Mouse (Mus musculus): ENCODE results near the gene Mrtfa. TPM values are rescaled to one million over a fixed set of nuclear protein-coding genes. Genes with fewer than 3 reads are reported as not detected.

Mrtfa gene
- polyA plus RNA-seq, 1 experiment from 2014 or later: 18.0 TPM

DNA sequence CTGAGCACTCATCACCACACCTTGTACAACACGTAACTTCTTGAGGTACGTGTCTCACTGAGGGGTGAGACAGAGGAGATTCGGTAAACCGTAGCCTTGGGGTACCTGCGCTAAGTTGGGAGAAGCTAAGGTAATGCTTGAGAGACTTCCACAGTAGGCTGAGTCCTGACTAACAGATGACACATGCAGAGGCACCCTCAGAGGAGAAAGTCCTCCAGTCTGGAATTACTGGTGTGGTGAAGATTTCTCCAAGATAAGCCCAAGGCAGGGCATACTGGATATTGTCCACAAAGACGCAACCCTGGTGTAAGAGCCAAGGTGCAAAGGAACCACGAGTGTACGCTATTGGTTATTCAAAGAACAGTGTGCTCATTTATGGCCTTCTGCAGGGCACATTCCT lies 2.3 kb upstream of the Mrtfa start:
- Histone ChIP-seq H3K27me3 (replicated peaks) (no peaks in the 10 kb centered on the region), H3K4me1 (replicated peaks) (peaks cover 18% of the 10 kb centered on the region), H3K4me3 (replicated peaks) (no peak overlapping the region), H3K9me3 (no peaks in the 10 kb centered on the region), H3K36me3 (no peaks in the 10 kb centered on the region), H3K27ac (no peak overlapping the region), H3K9ac (no peak overlapping the region), H3K4me2 (replicated peaks) (no peak overlapping the region)
- 89% methylated on average over 8 of the region's 8 CpGs for WGBS
- no peak for ATAC-seq

DNA sequence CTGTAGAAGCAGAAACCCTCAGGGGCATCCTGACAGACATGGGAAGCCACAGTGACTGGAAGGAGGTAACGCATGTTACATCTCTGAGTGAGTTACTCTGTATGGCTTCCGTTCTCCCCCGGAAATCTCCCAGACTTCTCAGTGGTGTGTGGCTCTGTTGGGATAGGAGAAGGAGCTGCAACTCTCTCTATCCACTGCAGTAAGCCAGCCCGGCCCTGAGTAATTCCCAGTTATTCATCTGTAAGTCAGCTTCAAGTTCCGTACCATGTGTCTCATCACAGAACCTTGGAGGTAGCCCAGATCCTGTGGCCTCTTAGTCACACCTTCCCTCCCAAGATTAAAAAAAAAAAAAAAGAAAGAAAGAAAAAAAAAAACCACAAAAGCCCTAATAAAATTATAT lies 1.8 kb upstream of the Mrtfa start:
- WGBS: 84% methylated on average over 5 of the region's 5 CpGs
- H3K9ac ChIP-seq: no peak overlapping the region
- no peak overlapping the region for H3K4me3 ChIP-seq (replicated peaks)
- H3K36me3 ChIP-seq: no peaks in the 10 kb centered on the region
- no peak for ATAC-seq
- H3K4me2 ChIP-seq (replicated peaks): no peak overlapping the region
- H3K9me3 ChIP-seq: no peaks in the 10 kb centered on the region
- H3K4me1 ChIP-seq (replicated peaks): peaks cover 18% of the 10 kb centered on the region
- no peak overlapping the region for H3K27ac ChIP-seq
- no peaks in the 10 kb centered on the region for H3K27me3 ChIP-seq (replicated peaks)

DNA sequence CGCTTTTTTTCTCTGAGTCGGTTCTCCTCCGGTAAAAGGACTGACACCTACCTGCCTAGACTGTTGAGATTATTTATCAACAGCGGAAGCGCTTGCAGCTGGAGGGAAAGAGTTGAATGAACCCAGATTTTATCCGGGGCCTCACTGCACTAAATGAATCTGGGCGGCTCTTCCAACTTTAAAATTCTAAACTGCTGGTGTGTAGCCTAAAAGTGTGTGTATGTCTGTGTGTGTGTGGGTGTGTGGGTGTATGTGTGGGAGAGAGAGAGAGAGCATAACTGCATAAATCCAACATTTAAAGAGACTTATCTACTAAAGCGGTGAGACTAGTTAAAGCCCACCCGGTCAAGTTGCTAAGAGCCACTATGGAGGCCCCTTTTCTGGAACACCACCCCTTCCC lies 746 bp upstream of the Mrtfa start:
- Histone ChIP-seq H3K36me3 (no peaks in the 10 kb centered on the region), H3K27me3 (replicated peaks) (no peaks in the 10 kb centered on the region), H3K4me3 (replicated peaks) (peak overlapping the region; percentile 94), H3K9me3 (no peaks in the 10 kb centered on the region), H3K27ac (peak overlapping the region; percentile 74), H3K4me1 (replicated peaks) (peaks cover 20% of the 10 kb centered on the region), H3K9ac (peak overlapping the region; percentile 57), H3K4me2 (replicated peaks) (peak overlapping the region; percentile 63)
- ATAC-seq: no peak
- WGBS: 15% methylated on average over 9 of the region's 9 CpGs

DNA sequence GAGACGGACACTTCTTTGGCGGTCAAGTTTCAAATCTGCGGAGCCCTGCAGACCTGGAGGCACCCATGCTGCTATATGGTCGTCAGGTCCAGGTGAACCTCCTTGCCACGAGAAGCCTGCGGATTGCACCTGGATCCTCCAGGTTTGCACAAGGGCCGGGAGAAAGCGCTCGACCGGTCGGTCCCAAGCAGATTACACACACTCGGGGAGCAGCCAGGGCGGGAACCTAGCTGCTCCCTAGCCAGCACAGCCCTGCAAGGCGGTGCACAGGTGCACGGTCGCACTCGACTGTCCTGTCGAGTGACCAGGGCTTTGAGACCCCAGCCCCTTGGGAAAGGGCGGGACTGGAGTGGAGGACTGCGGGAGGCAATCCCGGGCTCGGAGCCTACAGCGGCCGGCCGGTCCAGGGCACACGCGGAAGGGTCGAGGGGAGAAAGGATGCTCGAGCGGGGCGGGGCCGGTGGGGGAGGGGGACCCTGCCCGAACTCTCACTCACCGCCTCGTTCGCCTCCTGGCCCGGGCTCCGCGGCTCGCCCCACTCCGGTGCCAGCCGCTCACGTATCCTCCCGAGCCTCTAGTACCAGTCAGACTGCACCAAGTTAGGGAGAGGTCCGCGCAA lies 437 bp downstream of the Mrtfa start:
- Histone ChIP-seq H3K27me3 (replicated peaks) (no peaks in the 10 kb centered on the region), H3K27ac (peak overlapping the region; percentile 61), H3K4me3 (replicated peaks) (peak overlapping the region; percentile 94), H3K9ac (peak overlapping the region; percentile 88), H3K4me1 (replicated peaks) (peaks cover 26% of the 10 kb centered on the region), H3K4me2 (replicated peaks) (peak overlapping the region; percentile 88), H3K9me3 (no peaks in the 10 kb centered on the region), H3K36me3 (no peaks in the 10 kb centered on the region)
- WGBS: under 1% methylated on average over 46 of the region's 46 CpGs
- peak; percentile 73 for ATAC-seq

DNA sequence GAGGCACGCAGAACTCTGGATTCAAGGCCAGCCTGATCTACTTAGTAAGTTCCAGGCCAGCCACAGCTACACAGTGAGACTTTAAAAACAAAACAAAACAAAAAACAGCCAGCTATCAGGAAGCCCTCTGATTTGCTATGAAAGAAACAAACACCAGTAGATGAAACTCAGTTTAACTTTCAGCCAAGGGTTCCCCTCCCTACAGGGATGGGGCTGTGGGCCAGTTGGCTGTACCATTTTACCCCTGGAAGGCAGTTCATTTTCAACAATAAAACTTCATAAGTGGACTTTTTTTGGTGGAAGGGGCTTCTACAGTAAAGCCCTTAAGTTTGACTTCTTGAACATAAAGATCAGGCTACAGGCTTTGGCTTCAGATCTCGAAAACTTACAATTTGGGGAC lies 1.5 kb downstream of the Mrtfa start:
- Histone ChIP-seq H3K4me2 (replicated peaks) (peak overlapping the region; percentile 88), H3K4me1 (replicated peaks) (peaks cover 26% of the 10 kb centered on the region), H3K27me3 (replicated peaks) (no peaks in the 10 kb centered on the region), H3K4me3 (replicated peaks) (0 out of 2 replicates have a peak overlapping the region, but pooled peaks have one; percentile 94), H3K36me3 (no peaks in the 10 kb centered on the region), H3K27ac (no peak overlapping the region), H3K9me3 (no peaks in the 10 kb centered on the region), H3K9ac (no peak overlapping the region)
- 93% methylated on average over 2 of the region's 2 CpGs for WGBS
- ATAC-seq: no peak

DNA sequence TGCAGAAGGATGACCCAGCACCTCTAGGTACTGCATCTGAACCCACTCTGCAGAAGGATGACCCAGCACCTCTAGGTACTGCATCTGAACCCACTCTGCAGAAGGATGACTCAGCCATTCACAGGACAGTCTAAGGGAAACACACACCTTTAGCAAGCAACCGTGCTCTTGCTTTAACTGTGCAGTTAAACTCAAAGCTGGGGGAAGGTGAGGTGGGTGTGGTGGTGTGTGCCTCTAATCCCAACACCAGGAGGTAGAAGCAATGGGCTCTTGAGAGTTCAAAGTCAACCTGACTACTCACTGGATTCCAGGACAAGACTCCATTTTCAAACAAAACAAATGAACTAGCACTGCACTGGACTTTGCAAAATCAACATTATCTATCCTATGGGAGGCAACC lies 5.6 kb downstream of the Mrtfa start:
- ATAC-seq: no peak
- Histone ChIP-seq H3K4me3 (replicated peaks) (no peak overlapping the region), H3K36me3 (no peaks in the 10 kb centered on the region), H3K4me2 (replicated peaks) (no peak overlapping the region), H3K4me1 (replicated peaks) (peaks cover 14% of the 10 kb centered on the region), H3K9ac (no peak overlapping the region), H3K9me3 (no peaks in the 10 kb centered on the region), H3K27ac (no peak overlapping the region), H3K27me3 (replicated peaks) (no peaks in the 10 kb centered on the region)
- 37% methylated on average over 1 of the region's 1 CpGs for WGBS

DNA sequence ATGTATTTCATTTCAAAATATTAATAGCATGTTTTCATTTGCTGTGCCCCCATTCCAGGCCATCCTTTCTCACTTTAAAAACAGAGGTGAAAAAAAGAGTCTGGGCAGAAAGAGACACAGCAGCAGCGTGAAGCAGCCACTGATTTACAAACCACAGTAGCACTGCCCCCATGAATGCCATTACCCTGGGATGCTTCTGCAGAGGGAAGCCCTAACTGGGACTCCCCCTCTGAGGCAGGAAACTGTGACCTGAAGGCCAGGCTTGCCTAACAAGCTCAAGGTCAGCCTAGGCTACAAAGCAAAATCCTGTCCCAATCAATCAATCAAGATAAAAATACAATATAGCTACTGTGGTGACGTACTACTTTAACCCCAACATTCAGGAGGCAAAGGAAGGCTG lies 9.3 kb downstream of the Mrtfa start:
- 60% methylated on average over 2 of the region's 2 CpGs for WGBS
- Histone ChIP-seq H3K4me3 (replicated peaks) (no peak overlapping the region), H3K36me3 (no peaks in the 10 kb centered on the region), H3K4me1 (replicated peaks) (peaks cover 7% of the 10 kb centered on the region), H3K9me3 (no peaks in the 10 kb centered on the region), H3K4me2 (replicated peaks) (no peak overlapping the region), H3K27me3 (replicated peaks) (no peaks in the 10 kb centered on the region), H3K9ac (no peak overlapping the region), H3K27ac (no peak overlapping the region)
- ATAC-seq: no peak

DNA sequence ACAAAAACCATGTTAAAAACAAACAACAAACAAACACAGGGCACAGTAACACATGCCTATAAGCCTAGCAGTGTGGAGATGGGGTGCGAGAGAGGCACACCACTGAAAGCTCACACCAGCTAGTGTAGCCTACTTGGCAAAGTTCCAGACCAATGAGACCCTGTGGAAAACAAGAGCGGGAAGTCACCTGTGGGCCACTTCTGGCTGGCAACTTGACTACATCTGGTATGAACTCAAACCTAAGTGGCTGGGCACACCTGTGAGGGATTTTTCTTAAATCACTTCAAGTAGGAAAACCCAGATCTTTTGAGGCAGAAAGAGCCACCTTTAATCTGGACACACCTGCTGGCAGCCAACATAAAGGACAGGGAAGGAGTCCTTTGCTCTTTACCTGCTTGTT lies 11.0 kb downstream of the Mrtfa start:
- H3K27ac ChIP-seq: no peak overlapping the region
- 85% methylated on average over 2 of the region's 2 CpGs for WGBS

DNA sequence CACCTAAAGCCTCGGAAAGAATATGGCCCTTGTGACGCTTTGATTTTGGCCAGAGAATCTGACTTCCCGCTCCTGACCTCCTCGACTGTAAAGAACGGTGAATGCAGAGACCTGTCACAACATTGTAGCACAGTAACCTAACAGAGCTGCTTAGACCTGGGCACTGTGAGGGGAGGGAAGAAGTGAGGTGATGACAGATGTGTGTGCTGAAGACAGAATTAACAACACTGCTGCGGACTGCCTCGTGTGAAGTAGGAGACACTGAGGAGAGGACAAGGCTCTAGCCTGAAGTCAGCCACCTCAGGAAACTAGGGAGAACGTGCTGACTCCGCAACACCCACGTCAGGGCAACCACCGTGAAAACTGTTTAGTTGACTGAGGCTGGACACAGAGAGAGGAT lies 11.9 kb downstream of the Mrtfa start:
- WGBS: 63% methylated on average over 11 of the region's 11 CpGs
- H3K4me2 ChIP-seq (replicated peaks): no peak overlapping the region
- H3K27ac ChIP-seq: no peak overlapping the region
- H3K36me3 ChIP-seq: no peaks in the 10 kb centered on the region
- H3K9me3 ChIP-seq: no peaks in the 10 kb centered on the region
- H3K27me3 ChIP-seq (replicated peaks): no peaks in the 10 kb centered on the region
- ATAC-seq: no peak
- H3K9ac ChIP-seq: no peak overlapping the region
- peaks cover 13% of the 10 kb centered on the region; the same call in 1 of the 2 replicates for H3K4me1 ChIP-seq (replicated peaks)
- no peak overlapping the region for H3K4me3 ChIP-seq (replicated peaks)

More for the DNA sequence above, 11.0 kb downstream of the Mrtfa start:
- Histone ChIP-seq H3K4me1 (replicated peaks) (peaks cover 5% of the 10 kb centered on the region; the same call in 1 of the 2 replicates), H3K4me2 (replicated peaks) (no peak overlapping the region), H3K9ac (no peak overlapping the region), H3K36me3 (no peaks in the 10 kb centered on the region), H3K4me3 (replicated peaks) (no peak overlapping the region), H3K9me3 (no peaks in the 10 kb centered on the region), H3K27me3 (replicated peaks) (no peaks in the 10 kb centered on the region)
- ATAC-seq: no peak

DNA sequence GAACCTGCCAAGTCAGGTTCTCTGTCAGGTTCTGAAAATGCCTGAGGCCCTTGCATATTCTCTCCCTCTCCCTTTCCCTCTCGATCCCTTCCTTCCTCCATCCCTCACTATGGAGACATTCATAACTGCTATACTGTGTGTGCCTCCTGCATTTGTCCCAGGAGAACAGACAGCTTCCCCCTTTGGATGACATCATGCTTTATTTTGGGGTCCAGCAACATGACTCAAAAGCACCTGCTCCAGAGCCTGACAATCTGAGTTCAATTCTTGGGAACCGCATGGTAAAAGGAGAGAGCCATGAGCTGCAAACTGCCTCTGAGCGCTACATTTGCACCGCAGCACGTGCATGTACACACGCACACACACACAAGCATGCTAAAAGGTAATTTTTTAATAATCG lies 12.7 kb downstream of the Mrtfa start:
- Histone ChIP-seq H3K27ac (no peak overlapping the region), H3K9me3 (no peaks in the 10 kb centered on the region), H3K9ac (no peak overlapping the region; the same call in 1 of the 2 replicates), H3K27me3 (replicated peaks) (no peaks in the 10 kb centered on the region), H3K4me2 (replicated peaks) (no peak overlapping the region), H3K4me3 (replicated peaks) (no peak overlapping the region), H3K4me1 (replicated peaks) (peaks cover 13% of the 10 kb centered on the region; the same call in 1 of the 2 replicates), H3K36me3 (no peaks in the 10 kb centered on the region)
- 87% methylated on average over 7 of the region's 7 CpGs for WGBS
- no peak for ATAC-seq

DNA sequence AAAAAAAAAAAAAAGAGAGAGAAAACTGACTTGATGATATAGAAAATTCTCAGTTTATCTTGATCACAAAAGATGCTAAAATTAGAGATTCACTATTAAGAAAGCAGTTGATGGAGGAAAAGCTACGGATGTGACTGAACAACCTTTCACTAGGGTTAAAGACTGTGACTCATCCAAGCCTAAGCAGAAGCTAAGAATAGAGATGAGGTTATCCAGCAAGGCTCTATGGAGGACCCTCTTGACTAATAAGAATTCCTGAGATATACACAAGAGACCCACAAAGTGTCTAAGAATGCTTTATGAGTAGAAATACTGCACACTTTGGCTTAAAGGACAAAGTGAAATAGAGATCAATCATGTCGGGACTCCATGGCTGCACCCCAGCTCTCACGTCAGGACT lies 14.9 kb downstream of the Mrtfa start:
- H3K4me2 ChIP-seq (replicated peaks): no peak overlapping the region
- H3K27me3 ChIP-seq (replicated peaks): no peaks in the 10 kb centered on the region
- H3K9me3 ChIP-seq: no peaks in the 10 kb centered on the region
- ATAC-seq: no peak
- H3K9ac ChIP-seq: no peak overlapping the region
- 76% methylated on average over 3 of the region's 3 CpGs for WGBS
- no peaks in the 10 kb centered on the region for H3K36me3 ChIP-seq
- H3K4me1 ChIP-seq (replicated peaks): peaks cover 13% of the 10 kb centered on the region; the same call in 1 of the 2 replicates
- H3K4me3 ChIP-seq (replicated peaks): no peak overlapping the region
- H3K27ac ChIP-seq: no peak overlapping the region

DNA sequence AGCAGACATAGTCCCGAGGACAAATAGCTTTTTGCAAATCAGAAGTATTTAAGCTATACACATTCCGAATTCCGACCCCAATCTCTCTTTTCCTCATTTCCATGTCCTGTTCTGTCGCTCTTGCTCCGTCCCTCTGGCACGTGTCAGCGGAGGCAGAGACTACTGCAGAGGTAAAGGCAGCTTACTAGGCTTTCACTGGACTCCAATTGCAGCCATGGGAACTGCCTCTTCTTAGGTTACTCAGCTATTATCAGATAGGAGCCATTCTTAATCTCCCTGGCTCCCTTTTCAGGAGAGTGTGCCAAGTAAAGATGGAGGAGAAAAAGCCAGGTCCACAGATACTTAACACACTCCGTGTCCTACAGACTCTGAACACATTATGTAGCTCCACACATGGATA lies 18.3 kb downstream of the Mrtfa start:
- H3K9ac ChIP-seq: no peak overlapping the region
- 94% methylated on average over 8 of the region's 8 CpGs for whole genome bisulfite sequencing
- ATAC-seq: no peak

DNA sequence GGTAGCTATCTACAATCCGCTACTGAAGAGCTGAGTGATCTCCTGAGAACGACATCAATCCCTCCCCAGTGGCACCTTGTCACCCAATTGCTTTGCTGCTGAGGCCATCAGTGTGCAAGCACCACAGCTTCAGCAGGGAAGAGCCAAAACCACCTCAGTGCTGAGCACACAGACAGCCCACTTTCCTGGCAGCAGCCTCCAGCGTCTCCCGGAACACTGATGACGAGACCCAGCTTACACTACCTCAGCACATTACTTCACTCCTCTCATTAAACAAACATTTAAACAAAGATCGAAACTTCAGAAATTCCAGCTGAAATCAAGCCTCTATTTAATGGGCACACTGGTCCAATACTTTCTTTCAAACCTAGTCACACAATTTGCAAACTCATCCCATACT lies 21.8 kb downstream of the Mrtfa start:
- H3K27ac ChIP-seq: no peak overlapping the region

More for the DNA sequence above, 18.3 kb downstream of the Mrtfa start:
- Histone ChIP-seq H3K4me1 (replicated peaks) (peaks cover 16% of the 10 kb centered on the region), H3K4me3 (replicated peaks) (no peak overlapping the region), H3K27me3 (replicated peaks) (no peaks in the 10 kb centered on the region), H3K9me3 (no peaks in the 10 kb centered on the region), H3K27ac (no peak overlapping the region), H3K4me2 (replicated peaks) (no peak overlapping the region), H3K36me3 (no peaks in the 10 kb centered on the region)

More for the DNA sequence above, 21.8 kb downstream of the Mrtfa start:
- no peak overlapping the region for H3K4me3 ChIP-seq (replicated peaks)
- no peaks in the 10 kb centered on the region for H3K36me3 ChIP-seq
- no peak overlapping the region for H3K4me2 ChIP-seq (replicated peaks)
- no peak for ATAC-seq
- 43% methylated on average over 6 of the region's 6 CpGs for WGBS
- no peak overlapping the region for H3K9ac ChIP-seq
- no peaks in the 10 kb centered on the region for H3K9me3 ChIP-seq
- H3K27me3 ChIP-seq (replicated peaks): no peaks in the 10 kb centered on the region
- peaks cover 11% of the 10 kb centered on the region for H3K4me1 ChIP-seq (replicated peaks)

Measured in intestine, embryonic 15.5 days (tissue).